Mouse (Mus musculus) macrophage (primary cell): Measurements from ENCODE around the gene Fxyd4. TPM values are rescaled to one million over a fixed set of nuclear protein-coding genes. Genes with fewer than 3 reads are reported as not detected.
A peak's percentile ranks its signal among the peaks of the same experiment; 100 is the strongest.

Source experiments
- H3K27ac ChIP-seq: fragments of 350-480 bp; formaldehyde crosslinking; 2 replicates; pipeline ENCODE4 v1.9.0; 2021
- H3K36me3 ChIP-seq: fragments of 350-480 bp; formaldehyde crosslinking; 2 replicates; pipeline ENCODE4 v1.9.0; 2021; ENCODE audit errors: inconsistent target
- H3K4me3 ChIP-seq: fragments of 350-480 bp; formaldehyde crosslinking; 2 replicates; pipeline ENCODE4 v1.9.0; 2021; ENCODE audit errors: inconsistent target
- H3K79me2 ChIP-seq: fragments of 350-480 bp; formaldehyde crosslinking; 2 replicates; pipeline ENCODE4 v1.9.0; 2021; ENCODE audit errors: inconsistent target
- WGBS: methylation state at CpG from one replicate; pipeline ENCODE4 v1.1.7; 2026; ENCODE audit warnings: inconsistent platforms; ENCODE audit not compliant: missing documents; 5-methylcytosine and 5-hydroxymethylcytosine counted together
- polyA plus RNA-seq: library from polyadenylated mRNA; stranded (reverse); fragments of 250-400 nt; gene quantifications from 3 replicates; pipeline ENCODE4 v1.2.4, GENCODE M21; 2018; ENCODE audit warnings: inconsistent platforms

Fxyd4 gene
- polyA plus RNA-seq, 1 experiment from 2014 or later = not detected

DNA sequence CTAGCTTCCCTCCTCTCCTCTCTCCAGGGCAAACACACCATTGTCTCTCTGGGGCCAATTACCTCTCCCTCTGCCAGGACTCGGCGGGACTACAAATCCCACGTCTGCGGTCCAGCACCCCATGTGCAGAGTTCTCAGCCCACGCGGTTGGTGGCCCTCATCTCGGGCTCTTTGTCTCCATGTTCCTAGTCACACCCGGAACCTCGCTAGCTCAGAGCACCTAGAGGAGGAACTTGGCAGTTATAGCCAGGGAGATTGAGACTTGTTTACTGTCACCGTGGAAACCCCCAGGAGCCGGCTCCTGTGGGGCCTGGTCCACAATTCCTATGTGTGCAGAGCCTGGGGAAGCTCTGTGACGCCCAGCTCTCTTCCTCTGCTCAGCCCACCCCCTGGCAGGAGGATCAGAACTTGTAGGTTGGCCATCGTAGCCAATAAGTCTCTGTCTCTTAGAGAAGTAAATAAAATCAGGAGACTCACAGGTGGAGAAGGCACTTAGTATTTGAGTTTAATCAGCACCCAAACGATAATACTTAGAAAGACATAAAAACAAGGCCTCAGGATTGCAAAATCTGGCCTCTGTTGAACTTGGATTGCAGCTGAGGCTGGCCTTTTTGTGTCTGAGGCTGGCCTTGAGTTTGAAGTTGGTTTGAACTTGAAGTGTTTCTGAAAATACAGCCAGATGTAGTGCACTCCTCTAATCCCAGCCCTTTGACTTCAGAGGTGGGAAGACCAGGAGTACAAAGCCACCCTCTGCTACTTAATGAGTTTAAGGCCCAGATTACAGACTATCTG, 45.9 kb downstream of the Fxyd4 start:
- WGBS = 21% methylated on average over 14 of the region's 14 CpGs
- no peak overlapping the region for H3K27ac ChIP-seq
- H3K79me2 ChIP-seq = no peaks in the 10 kb centered on the region
- H3K36me3 ChIP-seq = no peaks in the 10 kb centered on the region
- peak overlapping the region; percentile 17; the same call in 1 of the 2 replicates for H3K4me3 ChIP-seq

DNA sequence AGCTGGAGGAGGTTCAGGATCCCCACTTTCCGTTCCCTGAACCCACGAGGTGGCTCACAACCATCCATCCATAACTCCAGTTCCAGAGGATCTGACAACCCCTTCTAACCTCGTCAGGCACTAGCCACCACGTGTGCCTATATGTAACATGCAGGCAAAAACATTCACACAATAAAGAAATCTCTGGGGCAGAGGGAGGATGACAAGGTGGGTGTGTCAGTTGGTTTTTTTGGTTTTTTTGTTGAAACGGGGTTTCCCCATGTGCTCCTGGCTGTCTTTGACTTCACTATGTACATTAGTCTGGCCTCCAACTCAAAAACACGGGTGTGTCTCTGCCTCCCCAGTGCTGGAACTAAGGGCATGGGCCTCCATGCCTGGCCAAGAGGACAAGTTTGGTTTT, 47.2 kb downstream of the Fxyd4 start:
- no peak overlapping the region for H3K27ac ChIP-seq

DNA sequence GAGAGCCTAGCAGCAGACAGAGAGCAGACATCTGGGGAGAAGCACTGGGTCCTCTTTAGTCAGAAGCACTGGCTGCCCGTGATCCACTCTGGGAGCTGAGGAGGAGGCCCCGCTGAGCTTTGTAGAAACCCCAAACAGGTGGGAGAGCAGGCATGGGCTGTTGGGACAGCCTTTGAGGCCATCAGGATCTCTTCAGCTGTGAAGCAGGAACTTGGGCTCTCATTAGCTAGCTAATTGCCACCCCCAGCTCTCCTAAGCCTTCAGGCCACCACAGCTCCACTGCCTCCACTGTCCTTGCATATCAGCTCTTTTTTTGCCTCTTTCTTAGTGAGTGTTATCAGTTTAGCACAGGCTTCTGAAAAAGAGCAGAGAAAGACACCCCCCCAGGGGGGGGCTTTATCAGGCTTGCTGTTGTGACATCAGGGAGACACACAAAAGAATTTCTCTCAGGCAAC, 48.8 kb downstream of the Fxyd4 start:
- Histone ChIP-seq H3K79me2 (no peaks in the 10 kb centered on the region), H3K27ac (no peak overlapping the region), H3K4me3 (no peak overlapping the region), H3K36me3 (no peaks in the 10 kb centered on the region)
- WGBS = 83% methylated on average over 2 of the region's 2 CpGs

More for the DNA sequence above, 47.2 kb downstream of the Fxyd4 start:
- Histone ChIP-seq H3K4me3 (no peak overlapping the region), H3K36me3 (no peaks in the 10 kb centered on the region), H3K79me2 (no peaks in the 10 kb centered on the region)
- WGBS = 55% methylated on average over 6 of the region's 6 CpGs

DNA sequence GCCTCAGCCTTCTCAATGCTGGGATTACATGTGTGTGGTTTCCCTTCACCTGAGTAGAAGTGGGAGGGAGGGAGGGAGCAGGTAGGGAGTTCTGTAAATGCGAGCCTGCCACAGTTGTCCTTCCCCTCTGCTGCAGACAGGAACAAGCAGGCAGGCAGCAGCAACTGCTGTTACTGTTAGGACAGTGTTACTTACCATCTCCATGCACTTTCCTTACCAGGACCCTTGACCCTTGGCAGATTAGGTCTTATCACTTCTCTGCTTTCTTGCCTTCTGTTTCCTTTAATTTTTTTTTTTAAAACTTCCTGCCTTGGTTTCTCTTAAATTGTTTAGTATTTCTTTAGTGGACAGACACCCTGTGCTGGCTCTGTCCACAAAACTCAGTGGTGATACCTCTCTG, 49.5 kb downstream of the Fxyd4 start:
- 43% methylated on average over 1 of the region's 1 CpGs for WGBS
- Histone ChIP-seq H3K27ac (no peak overlapping the region), H3K4me3 (no peak overlapping the region), H3K79me2 (no peaks in the 10 kb centered on the region), H3K36me3 (no peaks in the 10 kb centered on the region)

DNA sequence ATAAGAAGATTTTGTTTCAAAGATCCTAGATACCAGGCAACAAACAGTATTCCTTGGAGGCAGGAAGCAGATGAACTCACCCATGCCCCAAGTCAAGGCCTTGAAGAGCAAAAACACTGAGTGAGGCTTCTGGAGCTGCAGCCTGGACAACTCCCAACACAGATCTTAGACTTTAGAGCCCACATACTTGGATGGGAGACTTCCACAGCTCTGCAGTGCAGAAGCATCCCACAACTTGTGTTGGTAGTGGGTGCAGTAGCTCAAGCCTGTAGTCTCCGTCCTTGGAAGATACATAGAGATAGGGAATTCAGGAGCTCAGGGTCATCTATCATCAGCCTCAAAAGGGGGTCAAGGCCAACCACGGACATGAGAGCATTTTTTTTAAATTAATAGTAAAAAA, 51.5 kb downstream of the Fxyd4 start:
- H3K36me3 ChIP-seq = no peaks in the 10 kb centered on the region
- WGBS = 90% methylated on average over 2 of the region's 2 CpGs
- H3K27ac ChIP-seq = no peak overlapping the region

More for the DNA sequence above, 51.5 kb downstream of the Fxyd4 start:
- no peak overlapping the region for H3K4me3 ChIP-seq
- no peaks in the 10 kb centered on the region for H3K79me2 ChIP-seq

Other genes starting within 250 kb of the Fxyd4 start
- 18.6 to 20.6 TPM (median 19.0 TPM) in 3 replicates for gene Zfp637, start 96.5 kb downstream of the Fxyd4 start, polyA plus RNA-seq
- 0.40 to 0.84 TPM (median 0.42 TPM) in 3 replicates for gene Zfp239, start 75.6 kb downstream of the Fxyd4 start, polyA plus RNA-seq
- 406 to 706 TPM (median 525 TPM) in 3 replicates for gene Hnrnpf, start 37.4 kb downstream of the Fxyd4 start, polyA plus RNA-seq
- 0.82 to 2.9 TPM (median 1.6 TPM) in 3 replicates for gene Rasgef1a, start 73.7 kb upstream of the Fxyd4 start, polyA plus RNA-seq
- 19.7 to 20.0 TPM (median 19.8 TPM) in 3 replicates for gene Csgalnact2, start 201.4 kb upstream of the Fxyd4 start, polyA plus RNA-seq